Comparison of ENCODE assay signal across 28 mouse cellular contexts in genomic region chr8:79286424-79286823, GRCm38 (mm10). TPM values are rescaled to one million over a fixed set of nuclear protein-coding genes. Genes with fewer than 3 reads are reported as not detected.
"Had no signal": no experiment of that assay in that cellular context is flagged by ENCODE, and none has a peak within 500 bp of the region (broad histone marks: within the 10 kb centered on the region; RNA-seq: fewer than 3 reads in every experiment).

No protein-coding gene starts in this region.

- H3K27me3 ChIP-seq: kidney, embryonic 15.5 days; liver, embryonic 13.5 days; megakaryocyte, embryonic 14.5 days; midbrain, embryonic 13.5 days; neural tube, embryonic 13.5 days had no signal

- ATAC-seq: lung, postnatal 0 days; midbrain, embryonic 13.5 days had no signal

- H3K4me1 ChIP-seq: kidney, embryonic 15.5 days; liver, embryonic 13.5 days; midbrain, embryonic 10.5 days; midbrain, embryonic 13.5 days; neural tube, embryonic 13.5 days had no signal

- H3K9me3 ChIP-seq: kidney, embryonic 15.5 days; liver, embryonic 13.5 days; megakaryocyte, embryonic 14.5 days; midbrain, embryonic 10.5 days; midbrain, embryonic 13.5 days; neural tube, embryonic 13.5 days had no signal

- H3K36me3 ChIP-seq: kidney, embryonic 15.5 days; liver, embryonic 13.5 days; midbrain, embryonic 10.5 days had no signal

- DNase-seq: kidney, adult 8-10 months; kidney, postnatal 10 days; kidney, postnatal 36 days; layer of hippocampus, postnatal 36 days; liver, embryonic 13.5 days; lung, embryonic 14.5 days; right cerebral cortex, postnatal 14 days; right cerebral cortex, postnatal 4 days; thymus, postnatal 25 days had no signal

- H3K4me2 ChIP-seq: kidney, embryonic 15.5 days; liver, embryonic 13.5 days; lung, embryonic 14.5 days; midbrain, embryonic 13.5 days; neural tube, embryonic 13.5 days had no signal

- H3K4me3 ChIP-seq: kidney, embryonic 15.5 days; left cerebral cortex, adult 2 months; liver, embryonic 13.5 days; megakaryocyte, embryonic 14.5 days; midbrain, embryonic 10.5 days; midbrain, embryonic 13.5 days; neural tube, embryonic 13.5 days had no signal

- H3K27ac ChIP-seq: kidney, embryonic 15.5 days; left cerebral cortex, adult 2 months; liver, embryonic 13.5 days; macrophage; midbrain, embryonic 10.5 days; midbrain, embryonic 13.5 days; neural tube, embryonic 13.5 days had no signal

- H3K9ac ChIP-seq: kidney, embryonic 15.5 days; liver, embryonic 13.5 days; lung, embryonic 14.5 days; midbrain, embryonic 13.5 days; neural tube, embryonic 13.5 days had no signal

RNA-seq across cellular contexts. Expression of gene 1700011L22Rik, which starts 38.1 kb away (rescaled TPM):
- total RNA-seq: layer of hippocampus, adult 8-10 months; layer of hippocampus, postnatal 10 days; layer of hippocampus, postnatal 36 days; left cerebral cortex, adult 2 months; left cerebral cortex, postnatal 10 days; left cerebral cortex, postnatal 36 days; liver, adult 2 months; neutrophil, adult 5-6 weeks had no signal
- polyA plus RNA-seq: kidney, embryonic 15.5 days; limb, embryonic 11.5 days; limb, embryonic 14.5 days; liver, adult 2 months; liver, embryonic 13.5 days; liver, embryonic 16.5 days; lung, embryonic 14.5 days; lung, postnatal 0 days; macrophage; midbrain, embryonic 10.5 days; midbrain, embryonic 13.5 days; neural tube, embryonic 13.5 days; stomach, embryonic 14.5 days; thymus, postnatal 0 days had no signal
